Mouse (Mus musculus): ENCODE results near the gene Ppie.

DNA sequence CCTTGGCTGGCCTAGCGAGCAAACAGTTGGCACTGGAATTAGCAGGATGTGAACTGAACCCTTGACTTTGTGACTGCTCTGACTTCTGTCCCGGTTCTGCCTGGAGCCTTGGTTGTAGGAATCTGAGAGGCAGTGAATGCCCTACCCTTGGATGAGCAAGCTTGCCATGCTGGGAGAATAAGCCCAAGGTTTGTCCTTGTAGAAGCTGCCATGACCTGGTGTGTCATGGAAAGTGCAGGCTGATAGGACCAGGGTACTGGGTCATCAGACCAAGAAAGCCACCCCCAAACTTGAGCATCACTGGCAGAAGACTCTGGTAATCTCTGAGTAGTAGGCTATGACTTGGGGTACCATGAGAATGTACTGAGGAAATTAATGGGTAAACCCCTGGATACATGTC lies 18.5 kb downstream of the Ppie start:
- TF ChIP-seq POLR2A (IDR thresholded peaks at IDR 0.05; ENCODE audit: insufficient read depth, low read depth, low read length), result no peak
- TF ChIP-seq EP300 (IDR thresholded peaks at IDR 0.05; ENCODE audit: insufficient read depth, low read depth, low read length), result no peak
- no peak for TF ChIP-seq CTCF (IDR thresholded peaks at IDR 0.05)
